8 mouse cellular contexts compared by ENCODE assay signal in the genomic region with DNA sequence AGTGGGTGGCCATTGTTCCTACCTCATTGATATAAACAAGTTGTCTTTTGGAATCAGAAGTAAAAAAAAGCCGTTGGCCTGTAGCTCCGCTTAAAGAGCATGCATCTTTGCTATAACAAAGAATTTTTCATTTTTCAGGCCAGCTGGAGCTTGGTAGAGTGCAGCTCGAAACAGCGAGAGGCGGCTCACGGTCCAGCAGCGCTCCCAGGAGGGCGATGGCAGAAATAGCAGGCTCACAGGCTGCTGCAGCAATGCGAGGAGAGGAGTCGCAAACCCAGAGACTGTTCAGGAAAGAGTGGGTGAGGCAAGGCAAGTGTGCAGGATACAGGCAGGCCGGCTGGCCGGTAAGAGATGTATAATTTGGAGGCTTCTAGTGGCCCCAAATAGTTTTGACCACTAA. TPM values are rescaled to one million over a fixed set of nuclear protein-coding genes. Genes with fewer than 3 reads are reported as not detected.
A peak's percentile ranks its signal among the peaks of the same experiment; 100 is the strongest.
DNase-seq lines count a peak whose midpoint lies in the region; ATAC-seq lines count a peak whose summit lies in the region.

No protein-coding gene starts in this region.

- DNase-seq in urinary bladder, postnatal 14 days (ENCODE audit: low spot score): peak; percentile 27
- no peak for DNase-seq in urinary bladder, adult 2 months (ENCODE audit: low spot score)
- DNase-seq in gastrocnemius, postnatal 25 days: peak; percentile 24
- DNase-seq in layer of hippocampus, postnatal 10 days (ENCODE audit: low spot score in 2 of 2): peak; percentile 71 to 82
- peak; percentile 39 to 50 for DNase-seq in lung, postnatal 4 days
- peak; percentile 38 to 52 for DNase-seq in right cerebral cortex, postnatal 36 days (ENCODE audit: low spot score in 2 of 2)
- no peak for DNase-seq in thymus, postnatal 0 days (ENCODE audit: low spot score)

- ATAC-seq in common myeloid progenitor, adult 5-6 weeks (replicated peaks; ENCODE audit: low read depth, poor library complexity, severe bottlenecking): peak; percentile 78

RNA-seq across cellular contexts. Expression of a gene that starts 42.0 kb away (rescaled TPM):
- polyA plus RNA-seq in urinary bladder, adult 2 months (2012; rRNA removed): 0.91 and 1.5 TPM in 2 replicates
- 29.2 and 35.9 TPM in 2 replicates for total RNA-seq in common myeloid progenitor, adult 5-6 weeks (2017)
- under 1 TPM; 0.43 to 0.48 TPM for total RNA-seq in gastrocnemius, postnatal 25 days (2021)
- 1 to 10 TPM; 2.5 to 2.9 TPM for total RNA-seq in layer of hippocampus, postnatal 10 days (2021)
- 32.8 and 47.3 TPM in 2 replicates for polyA plus RNA-seq in thymus, postnatal 0 days (2015; fragmentation: Nextera tagmentation; extraction: Ambion mirVana)

Comparison
In these comparisons a context has a peak if more than half of its experiments do, and no peak if none do; other contexts are left out.
1. DNase-seq: peak in urinary bladder, postnatal 14 days (single experiment), gastrocnemius, postnatal 25 days (single experiment), layer of hippocampus, postnatal 10 days (2 of 2), lung, postnatal 4 days (2 of 2) and right cerebral cortex, postnatal 36 days (2 of 2); none in urinary bladder, adult 2 months (single experiment) and thymus, postnatal 0 days (single experiment).